Mouse (Mus musculus): Measurements from ENCODE around the gene Tmem51.
A peak's percentile ranks its signal among the peaks of the same experiment; 100 is the strongest.

Tmem51 gene

DNA sequence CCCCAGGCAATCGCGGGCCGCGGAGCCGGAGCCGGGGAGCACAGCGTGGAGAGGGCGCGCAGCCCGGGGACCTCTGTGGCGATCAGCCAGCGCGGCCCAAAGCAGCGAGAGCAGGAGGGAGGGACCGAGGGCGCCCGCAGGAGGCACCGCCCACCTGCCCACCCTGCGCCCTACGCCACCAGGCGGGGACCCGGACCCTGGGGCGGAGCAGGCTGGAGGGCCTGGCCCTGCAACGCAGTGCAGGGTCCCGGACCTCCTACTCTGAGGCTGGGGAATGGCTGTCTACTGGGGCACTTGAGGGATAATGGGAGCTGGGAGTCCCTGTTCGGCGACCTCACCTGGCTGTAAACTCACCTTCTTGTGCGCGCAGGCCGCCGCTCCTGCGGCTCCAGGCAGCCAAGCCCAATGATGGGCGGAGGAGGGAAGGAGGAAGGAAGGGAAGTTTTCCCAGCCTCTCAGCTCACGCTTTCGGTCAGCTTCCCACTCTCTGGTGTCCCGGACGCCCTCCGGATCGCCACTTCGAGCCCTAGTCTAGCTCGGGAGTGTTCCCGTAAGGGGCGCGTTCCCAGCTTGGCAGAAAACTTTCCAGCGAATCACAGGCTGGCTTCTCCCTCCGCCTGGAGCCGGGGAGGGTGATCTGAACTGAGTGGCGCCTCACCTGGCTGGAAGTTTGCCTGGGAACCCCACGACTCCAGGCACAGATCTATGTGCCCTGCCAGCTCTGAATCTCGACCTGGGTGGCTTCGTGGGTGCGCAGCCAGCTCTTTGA is at the start of gene Tmem51:
Gene Tmem51 (minus strand): TSS at position 174 of the 769 bp plus-strand sequence.
- DNase-seq (ENCODE audit: low spot score) = peak; percentile 80

DNA sequence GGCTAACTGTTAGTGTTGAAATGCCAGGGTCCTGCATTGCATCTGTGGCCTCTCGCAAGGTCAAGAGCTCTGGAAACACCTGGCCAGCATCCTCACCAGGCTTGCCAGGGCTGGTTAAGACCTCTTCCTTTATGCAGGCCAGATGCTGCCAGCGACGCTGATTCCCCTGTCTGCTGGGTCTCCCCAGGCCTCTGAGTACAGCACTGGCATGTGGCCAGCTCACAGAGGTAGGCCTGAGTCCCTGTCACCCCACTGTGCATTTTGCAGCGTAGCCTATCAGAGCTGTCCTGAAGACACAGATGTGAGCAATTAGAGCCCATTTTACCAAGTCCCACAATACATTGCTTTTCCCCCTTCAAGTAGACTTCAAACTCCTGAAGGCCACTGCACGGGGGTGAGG is 46.1 kb upstream of the Tmem51 start:
- no peak for DNase-seq (ENCODE audit: low spot score)

DNA sequence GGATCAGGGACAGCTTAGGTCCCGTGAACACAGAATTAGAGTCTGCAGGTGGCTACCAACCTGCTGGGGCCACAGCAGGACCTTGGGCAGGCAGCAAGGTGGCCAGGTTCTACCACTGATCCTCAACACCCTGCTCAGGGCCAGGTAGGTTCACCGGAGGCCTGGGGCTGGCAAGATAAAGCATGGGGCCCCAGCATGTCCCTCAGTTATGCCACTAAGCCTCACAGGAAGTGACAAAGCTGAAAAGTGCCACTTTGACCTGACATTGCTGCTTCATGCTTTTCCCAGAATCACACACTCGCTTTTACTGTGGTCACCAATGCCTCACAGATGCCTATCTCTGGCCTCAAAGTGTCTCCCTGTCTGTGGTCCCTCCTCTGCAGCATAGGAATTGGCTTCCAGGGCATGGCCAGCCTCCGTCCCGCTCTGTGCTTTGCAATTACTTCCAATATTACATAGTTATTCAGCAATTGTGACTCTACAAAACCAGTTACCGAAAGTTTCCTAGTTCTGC is 43.2 kb upstream of the Tmem51 start:
- no peak for DNase-seq (ENCODE audit: low spot score)

DNA sequence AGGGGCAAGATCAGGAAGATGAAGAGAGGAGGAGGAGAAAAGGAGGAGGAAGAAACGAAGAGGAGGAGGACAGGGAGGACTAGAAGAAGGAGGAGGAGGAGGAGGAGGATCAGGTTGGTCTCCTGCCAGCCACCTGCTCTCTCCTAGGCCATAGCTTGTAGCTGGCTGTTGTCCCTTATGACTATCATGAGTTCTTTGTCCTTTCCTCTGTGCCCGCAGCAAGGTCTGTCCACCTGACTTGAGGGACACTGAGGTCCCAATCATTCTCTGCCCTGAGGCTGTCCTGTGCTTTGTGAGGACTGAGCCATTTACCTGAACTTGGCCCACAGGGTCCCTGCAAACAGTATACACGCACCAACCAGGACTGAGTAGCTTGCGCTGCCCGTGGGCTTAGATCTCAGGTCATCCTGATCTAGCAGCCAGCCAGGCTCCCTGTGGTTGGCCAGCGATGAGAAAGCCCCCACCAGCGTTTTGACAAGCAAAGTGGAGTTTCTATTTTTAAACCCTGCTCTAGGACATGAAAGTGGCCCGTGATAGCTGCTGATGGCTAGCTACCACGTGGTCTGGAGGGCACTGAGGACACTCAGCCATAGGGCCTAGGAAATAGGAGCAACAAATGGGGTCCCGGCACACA is 42.7 kb upstream of the Tmem51 start:
- no peak for DNase-seq (ENCODE audit: low spot score)

DNA sequence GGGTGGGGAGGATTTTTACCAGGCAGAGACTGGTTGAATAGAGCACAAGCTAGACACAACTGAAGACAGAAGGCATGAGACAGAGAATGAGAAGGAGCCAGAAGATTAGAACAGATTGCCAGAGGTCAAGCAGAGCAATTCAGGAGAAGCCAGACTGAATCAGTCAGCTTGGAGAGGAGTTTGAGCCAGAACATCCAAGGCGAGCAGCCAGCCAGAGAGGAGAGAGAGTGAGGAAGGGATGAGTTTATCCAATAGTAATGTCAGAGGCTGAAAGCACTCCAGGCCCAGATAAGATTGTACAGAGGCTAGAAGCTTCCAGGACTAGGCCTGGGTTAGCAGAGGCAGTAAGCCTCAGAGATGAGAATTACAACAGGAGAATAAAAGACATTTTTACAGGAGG is 37.1 kb upstream of the Tmem51 start:
- no peak for DNase-seq (ENCODE audit: low spot score)

DNA sequence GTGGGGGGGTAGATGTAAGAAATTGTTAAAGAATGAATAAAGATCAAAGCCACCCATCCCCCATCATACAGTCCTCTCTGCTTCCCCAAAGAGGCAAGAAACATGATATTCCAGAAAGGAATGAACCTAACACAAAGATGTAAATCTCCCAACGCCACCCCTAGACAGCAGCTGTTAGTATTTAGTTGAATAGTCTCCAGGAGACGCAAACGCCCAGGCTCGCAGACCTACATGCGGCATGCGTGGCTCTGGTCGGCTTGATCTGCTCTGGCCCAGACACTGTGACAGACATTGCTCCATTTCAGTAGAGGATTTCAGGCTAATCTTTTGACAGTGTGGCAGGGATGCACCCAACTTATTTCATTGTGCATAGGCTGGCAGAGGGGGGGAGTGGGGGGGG is 34.4 kb upstream of the Tmem51 start:
- no peak for DNase-seq (ENCODE audit: low spot score)

DNA sequence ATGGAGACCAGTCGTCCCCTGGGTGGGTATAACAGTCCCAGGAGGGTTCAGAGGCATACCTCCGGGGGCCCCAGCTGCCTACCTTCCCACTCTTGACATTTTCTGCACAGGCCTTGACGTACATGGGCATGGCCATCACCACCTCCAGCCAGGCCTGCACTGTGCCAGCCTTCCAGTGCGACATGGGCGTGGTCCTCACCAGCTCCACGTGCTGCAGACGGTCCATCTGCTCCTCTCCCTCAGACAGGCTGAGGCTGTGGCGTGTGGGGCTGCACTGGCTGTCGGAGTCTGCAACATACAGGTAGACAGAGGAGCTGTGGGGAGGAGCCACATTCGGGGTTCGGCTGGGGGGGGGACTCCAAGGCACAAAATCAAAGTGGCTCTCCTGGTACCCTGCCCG is 33.9 kb upstream of the Tmem51 start:
- DNase-seq (ENCODE audit: low spot score) = no peak

DNA sequence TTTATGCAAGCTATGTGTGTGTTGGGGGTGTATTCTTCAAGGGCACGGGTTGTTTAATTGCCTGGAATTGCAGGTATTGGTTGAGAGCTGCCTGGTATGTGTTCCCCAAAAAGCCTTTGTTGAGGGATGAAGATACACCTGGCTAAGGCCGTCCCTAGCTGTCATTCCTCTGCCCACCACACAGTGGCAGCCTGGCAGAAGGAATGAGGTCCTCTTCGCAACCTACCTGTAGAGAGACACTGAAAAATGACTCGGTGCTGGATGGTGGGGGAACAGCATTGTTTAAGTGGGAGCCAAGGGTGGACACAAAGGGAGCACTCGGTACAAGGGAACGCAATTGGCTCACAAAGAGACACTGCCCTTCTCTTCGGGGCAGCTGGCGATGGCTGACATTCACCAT is 29.2 kb upstream of the Tmem51 start:
- no peak for DNase-seq (ENCODE audit: low spot score)

DNA sequence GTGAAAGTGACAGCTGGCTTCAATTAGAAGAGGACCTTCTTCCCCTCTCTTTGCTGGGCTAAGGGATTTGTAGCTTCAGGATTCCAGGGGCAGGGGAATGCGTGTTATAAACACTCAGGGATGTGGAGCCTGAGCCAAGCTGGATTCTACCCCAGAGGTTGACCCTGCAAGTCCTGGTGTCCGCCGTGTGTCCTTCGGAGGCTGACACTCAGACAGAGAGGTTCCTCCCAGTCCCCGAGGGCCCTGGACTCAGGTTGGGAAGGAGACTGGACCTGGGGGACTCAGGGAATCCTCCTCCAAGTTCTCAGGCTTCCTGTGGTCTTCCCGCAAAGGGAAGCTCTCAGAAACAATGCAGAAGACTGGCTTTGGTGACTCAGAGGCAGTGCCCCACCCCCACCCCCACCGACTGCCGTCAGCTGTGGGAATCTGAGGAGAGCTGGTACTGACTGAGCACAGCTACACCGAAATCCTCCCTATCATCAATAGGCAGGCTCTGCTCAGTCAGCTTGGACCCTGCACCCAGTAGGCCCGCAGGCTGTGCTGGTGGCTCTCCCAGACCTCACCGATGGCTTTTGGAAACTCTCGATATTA is 19.1 kb upstream of the Tmem51 start:
- no peak for DNase-seq (ENCODE audit: low spot score)

DNA sequence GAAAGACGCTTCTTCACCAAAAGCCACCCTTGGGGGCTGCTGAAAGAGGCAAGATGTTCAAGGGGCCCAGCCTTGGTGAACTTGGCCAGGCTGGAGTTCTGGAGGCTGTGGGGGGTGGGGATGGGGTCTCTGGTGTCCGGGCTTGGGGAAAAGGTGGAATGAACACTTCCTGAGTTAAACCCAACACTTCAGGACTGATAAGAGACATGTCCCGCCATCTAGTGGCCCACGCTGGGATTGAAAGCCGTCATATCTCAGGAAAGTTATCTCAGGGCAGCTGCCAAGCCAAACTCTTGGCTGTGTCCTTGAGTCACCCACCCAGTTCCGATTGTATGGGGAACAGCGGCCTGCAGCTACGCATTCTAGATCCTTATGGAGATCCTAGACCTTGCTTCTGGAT is 14.2 kb upstream of the Tmem51 start:
- DNase-seq (ENCODE audit: low spot score) = peak; percentile 66

DNA sequence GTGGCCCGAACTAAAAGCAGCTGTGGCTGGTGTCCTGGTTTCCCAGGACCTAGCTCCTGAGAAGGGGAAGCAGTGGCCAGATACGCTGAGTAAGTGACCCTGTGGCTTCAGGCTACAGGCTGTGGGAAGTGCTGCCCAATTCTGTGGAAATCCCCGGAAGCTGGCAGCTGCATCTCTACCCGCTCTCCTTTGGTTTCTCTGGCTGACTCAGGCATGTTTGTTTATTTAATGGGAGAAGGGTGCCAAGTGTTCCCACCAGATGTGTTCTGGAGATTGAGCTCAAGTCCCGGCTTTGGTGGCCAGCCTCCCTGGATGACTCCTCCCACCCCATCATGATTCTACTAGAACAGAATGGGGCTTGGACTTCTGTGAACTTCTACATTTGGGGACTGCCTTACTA is 13.8 kb upstream of the Tmem51 start:
- DNase-seq (ENCODE audit: low spot score) = peak; percentile 18

DNA sequence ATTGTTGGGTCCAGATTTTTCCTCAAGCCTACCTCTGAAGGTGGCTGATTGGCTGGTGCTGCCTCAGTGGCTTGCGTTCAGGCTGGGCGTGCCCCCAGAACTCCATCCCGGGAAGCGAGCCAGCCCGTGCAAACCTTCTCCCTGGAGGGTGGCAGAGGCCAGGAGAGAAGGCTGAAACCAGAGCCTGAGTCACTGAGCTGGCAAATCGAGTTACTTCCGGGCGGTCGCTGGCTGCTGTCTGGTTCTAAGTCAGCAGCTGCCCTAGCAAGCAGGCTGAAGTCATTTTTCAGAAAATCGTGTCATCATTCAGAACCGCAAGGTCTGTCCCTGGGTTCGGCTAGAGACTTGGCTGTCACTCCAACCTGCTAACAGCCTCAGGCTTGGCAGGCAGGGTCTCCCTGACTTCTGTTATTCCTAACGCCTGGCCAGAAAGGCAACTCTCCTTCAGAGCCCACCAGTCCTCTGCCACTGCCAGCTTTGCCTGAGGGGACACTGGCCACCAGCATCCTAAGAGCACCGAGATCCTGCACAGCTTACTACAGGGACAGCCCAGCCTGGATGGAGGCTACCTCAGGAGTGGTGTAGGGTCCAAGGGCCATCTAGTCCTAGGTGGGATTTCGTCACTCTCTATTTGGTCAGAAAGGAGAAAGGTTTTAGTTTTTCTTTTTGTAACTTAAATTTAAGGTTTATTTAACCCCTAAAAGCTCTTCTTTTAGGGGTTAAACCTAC is 11.6 kb upstream of the Tmem51 start:
- no peak for DNase-seq (ENCODE audit: low spot score)

DNA sequence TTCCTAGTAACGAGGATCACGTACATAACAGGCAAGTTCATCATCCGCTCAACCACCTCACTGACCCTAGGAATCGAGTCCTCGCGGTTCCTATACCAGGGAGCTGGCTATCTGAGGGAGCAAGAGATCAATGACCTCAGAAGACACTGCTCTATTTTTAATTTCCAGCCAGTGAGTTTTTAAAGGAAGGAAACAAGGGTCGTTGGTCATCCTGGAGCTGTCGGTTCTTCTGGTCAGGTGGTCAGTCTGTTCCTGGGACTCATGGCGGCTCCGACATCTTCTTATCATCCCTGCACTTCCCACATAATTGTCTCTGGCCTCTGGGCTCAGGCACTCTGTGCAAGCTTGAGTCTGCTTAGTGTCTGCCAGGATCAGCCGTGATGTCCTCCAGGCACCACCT is 10.3 kb upstream of the Tmem51 start:
- DNase-seq (ENCODE audit: low spot score) = no peak

DNA sequence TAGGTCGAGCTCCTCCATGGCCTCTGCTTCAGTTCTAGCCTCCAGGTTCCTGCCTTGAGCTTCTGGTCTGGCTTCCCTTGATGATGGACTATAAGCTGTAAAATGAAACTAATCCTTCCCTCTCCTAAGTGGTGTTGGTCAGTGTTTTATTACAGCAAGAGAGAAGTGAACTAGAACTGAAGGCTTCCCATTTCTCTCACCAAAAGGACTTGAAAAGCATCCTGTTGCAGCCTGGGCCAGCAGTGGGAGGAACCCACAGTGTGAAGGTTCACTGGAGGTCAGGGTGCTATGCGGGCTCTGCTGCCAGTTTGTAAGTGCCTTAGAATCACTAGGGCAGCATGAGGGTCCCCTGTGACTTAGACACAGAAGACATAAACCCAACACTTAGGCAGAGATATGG is 7.0 kb upstream of the Tmem51 start:
- DNase-seq (ENCODE audit: low spot score) = no peak

DNA sequence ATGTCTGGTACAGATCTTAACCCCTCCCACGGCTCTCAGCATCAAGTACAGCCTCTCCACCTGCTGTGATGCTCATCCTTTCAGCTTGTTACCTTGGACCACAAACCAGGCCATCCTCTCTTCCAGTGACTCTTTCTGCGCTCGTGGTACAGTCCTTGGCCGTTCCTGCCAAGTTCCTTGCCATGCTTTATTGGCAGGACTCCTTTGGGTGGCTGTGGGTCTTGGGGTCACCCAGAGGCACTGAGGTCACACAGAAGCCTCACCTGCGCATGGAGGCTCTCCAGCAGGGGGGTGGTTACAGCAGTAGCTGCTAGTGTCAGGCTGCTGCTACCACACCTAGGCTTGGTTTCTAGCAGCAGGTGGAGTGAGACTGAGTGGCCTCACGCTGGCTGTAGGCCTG is 5.9 kb upstream of the Tmem51 start:
- DNase-seq (ENCODE audit: low spot score) = no peak

DNA sequence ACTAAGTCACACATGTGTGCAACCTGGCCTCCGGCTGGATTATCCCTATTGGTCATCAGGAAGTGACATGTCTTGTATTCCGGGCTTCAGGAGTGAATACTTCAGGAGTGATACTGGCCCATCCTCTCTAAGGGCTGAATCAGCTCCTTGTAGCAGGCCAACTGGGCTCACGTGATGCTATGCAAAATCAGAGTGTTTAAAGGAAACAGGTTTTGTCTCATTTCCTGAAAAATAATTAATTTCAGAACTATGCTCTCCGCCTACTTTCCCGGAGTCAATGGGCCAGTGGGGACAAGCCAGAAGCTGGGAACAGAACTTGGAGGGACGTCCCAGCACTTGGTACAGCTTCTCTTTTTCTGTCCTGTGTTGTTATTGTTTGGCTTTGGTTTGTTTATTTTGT is 4.7 kb upstream of the Tmem51 start:
- DNase-seq (ENCODE audit: low spot score) = no peak

DNA sequence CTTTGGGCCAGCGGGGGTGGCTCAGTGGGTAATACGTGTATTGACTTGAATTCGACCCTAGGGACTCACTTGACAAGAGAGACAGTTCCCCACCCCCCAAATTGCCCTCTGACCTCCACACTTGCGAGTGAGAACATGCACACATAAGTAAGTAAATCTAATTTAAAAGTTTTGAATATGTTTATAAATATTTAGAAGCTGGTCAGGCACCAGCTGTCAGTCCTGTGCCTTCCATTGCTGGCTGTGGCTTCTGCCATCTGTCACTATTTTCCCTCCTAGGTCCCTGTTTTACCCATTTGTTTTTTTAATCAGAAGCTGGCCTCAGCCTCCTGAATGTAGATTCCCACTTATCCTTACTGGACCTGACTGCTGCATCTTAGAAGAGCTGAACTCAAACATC is 4.3 kb upstream of the Tmem51 start:
- DNase-seq (ENCODE audit: low spot score) = no peak

DNA sequence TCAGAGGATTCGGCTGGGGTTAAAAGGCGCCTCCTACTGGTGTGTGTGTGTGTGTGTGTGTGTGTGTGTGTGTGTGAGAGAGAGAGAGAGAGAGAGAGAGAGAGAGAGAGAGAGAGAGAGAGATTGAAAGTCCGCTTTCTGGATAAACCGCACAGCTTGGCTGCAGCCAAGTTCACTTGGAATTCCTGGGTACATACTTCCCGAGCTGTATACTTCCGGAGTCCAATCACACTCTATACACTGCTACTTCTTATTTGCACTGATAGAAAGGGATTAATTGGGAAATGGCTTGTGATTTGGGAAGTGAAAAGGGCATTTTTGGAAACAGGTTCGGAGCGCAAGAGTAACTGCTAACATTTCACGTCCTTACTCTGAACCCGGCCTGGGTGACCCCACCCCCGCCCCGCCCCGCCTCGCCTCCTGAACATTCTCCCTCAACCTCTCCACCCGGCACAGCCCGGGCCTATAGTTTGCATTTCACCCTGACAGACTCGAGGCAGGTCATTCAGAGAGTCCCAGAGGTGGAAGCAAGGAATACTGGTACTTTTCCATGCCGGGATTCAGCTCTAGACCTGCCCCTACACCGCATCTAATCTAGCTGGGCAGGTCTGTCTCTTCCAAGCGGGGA is 946 bp upstream of the Tmem51 start:
- peak; percentile 72 for DNase-seq (ENCODE audit: low spot score)

DNA sequence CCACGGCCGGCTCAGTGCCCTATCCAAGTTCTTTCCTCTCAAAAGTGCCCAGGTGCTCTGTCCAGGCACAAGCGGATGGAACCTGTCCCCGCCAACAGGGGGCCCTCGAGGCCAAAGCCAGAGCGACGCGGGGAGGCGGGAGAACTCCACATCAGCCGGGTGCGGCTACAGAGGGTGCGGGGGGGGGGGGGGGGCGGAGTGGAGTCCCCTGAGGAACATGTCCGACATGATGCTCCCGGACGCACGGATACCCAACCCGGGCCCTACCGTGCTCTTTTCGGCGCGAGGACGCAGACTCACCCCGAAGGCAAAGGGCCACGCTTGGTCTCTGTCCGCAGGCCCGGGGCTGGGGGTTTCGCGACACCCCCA is 358 bp downstream of the Tmem51 start:
- peak; percentile 80 for DNase-seq (ENCODE audit: low spot score)

DNA sequence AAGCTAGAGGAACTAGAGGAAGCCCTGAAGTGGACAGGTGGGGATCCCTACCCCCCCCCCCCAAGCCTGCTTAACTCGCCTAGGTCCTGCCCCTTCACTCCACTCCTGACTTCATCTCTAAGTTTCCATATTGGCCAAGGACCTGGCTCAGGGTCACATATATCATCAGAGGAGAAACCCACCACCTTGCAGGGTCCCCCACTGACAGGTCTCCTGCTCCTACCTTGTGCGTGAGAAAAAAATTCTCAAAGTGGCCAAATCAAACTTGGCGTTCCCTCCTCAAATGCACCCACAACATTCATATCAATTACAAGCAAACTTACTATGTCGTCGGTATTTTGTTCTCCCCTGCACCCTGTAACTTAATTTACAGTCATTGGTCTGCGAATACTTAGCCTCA is 911 bp downstream of the Tmem51 start:
- DNase-seq (ENCODE audit: low spot score) = no peak

DNA sequence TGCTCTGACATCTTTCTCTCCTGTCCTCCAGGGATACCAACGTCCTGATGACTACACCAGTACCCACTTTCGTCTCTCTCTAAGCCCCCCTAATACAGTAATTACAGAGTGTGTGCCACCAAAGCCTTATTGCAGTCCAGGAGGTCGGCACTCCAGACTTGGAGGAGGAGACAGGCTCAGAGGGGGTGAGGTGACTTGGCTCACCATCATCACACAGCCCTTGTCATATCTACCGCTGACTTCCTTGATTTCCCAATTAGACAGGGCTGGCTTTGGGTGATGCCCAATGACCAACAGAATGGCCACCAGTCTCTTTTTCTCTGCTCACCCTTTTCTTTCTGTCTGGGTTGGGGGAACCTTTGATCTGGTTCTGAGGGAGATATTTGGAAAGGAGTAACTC is 1.4 kb downstream of the Tmem51 start:
- no peak for DNase-seq (ENCODE audit: low spot score)

DNA sequence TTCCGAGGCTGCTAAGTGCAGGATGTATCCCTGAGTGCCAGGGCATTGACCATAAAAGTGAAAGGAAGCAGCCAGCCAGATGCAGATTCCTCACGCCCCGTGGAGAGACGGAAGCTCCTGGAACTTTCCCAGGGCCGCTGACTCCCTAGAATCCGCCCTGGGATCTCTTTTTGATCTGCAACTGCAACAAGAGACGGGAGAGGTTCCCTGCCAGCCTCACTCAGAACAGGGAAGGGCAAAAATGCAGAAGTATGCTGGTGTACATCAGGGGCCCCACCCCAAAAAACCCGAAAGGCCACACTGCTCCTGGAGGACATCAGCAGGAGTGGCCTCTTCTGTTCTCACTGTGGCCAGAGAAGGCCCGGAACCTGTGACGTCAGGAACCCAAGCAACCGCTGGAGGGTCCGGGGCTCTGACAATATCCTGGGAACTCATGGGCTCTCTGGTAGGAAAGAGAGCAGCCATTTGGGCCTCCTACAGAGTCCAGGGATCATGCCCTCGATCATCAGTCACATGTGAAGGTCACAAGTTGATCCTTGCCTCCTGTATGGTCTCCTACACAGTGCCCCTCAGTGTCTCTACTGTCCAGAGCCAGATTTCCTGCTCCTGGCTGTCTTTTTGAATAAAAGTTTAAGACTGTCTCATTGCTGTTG is 2.3 kb downstream of the Tmem51 start:
- no peak for DNase-seq (ENCODE audit: low spot score)
